15 mouse cellular contexts compared by ENCODE assay signal in genomic region chr16:21687406-21687805, GRCm38 (mm10).
"Had no signal": no experiment of that assay in that cellular context is flagged by ENCODE, and none has a peak within 500 bp of the region (broad histone marks: within the 10 kb centered on the region; RNA-seq: fewer than 3 reads in every experiment).

No protein-coding gene starts in this region.

- H3K36me3 ChIP-seq: liver, embryonic 13.5 days had no signal

- H3K4me3 ChIP-seq: left cerebral cortex, adult 2 months; limb, embryonic 15.5 days; liver, embryonic 13.5 days; lung, embryonic 15.5 days; megakaryocyte, embryonic 14.5 days; midbrain, embryonic 15.5 days; neural tube, embryonic 13.5 days had no signal

- ATAC-seq: liver, postnatal 0 days; midbrain, embryonic 15.5 days had no signal

- H3K4me1 ChIP-seq: liver, embryonic 13.5 days had no signal

- H3K9ac ChIP-seq: limb, embryonic 15.5 days; liver, embryonic 13.5 days; liver, postnatal 0 days; lung, embryonic 15.5 days; midbrain, embryonic 15.5 days; neural tube, embryonic 13.5 days had no signal

- H3K27ac ChIP-seq: left cerebral cortex, adult 2 months; limb, embryonic 15.5 days; liver, embryonic 13.5 days; lung, embryonic 15.5 days; macrophage; midbrain, embryonic 15.5 days; neural tube, embryonic 13.5 days had no signal

- H3K9me3 ChIP-seq: limb, embryonic 15.5 days; liver, embryonic 13.5 days; lung, embryonic 15.5 days; megakaryocyte, embryonic 14.5 days; midbrain, embryonic 15.5 days had no signal

- H3K4me2 ChIP-seq: limb, embryonic 15.5 days; liver, embryonic 13.5 days; lung, embryonic 15.5 days; midbrain, embryonic 11.5 days; midbrain, embryonic 15.5 days; neural tube, embryonic 13.5 days had no signal

- H3K27me3 ChIP-seq: limb, embryonic 15.5 days; lung, embryonic 15.5 days; midbrain, embryonic 15.5 days; neural tube, embryonic 13.5 days had no signal

- DNase-seq: kidney, postnatal 25 days; liver, embryonic 13.5 days; liver, postnatal 0 days; lung, postnatal 14 days; retina, postnatal 1 day; right cerebral cortex, postnatal 25 days; thymus, postnatal 4 days had no signal
